25 mouse cellular contexts compared by ENCODE assay signal in genomic region chr15:51689498-51689897, GRCm38 (mm10).
"Had no signal": no experiment of that assay in that cellular context is flagged by ENCODE, and none has a peak within 500 bp of the region (broad histone marks: within the 10 kb centered on the region; RNA-seq: fewer than 3 reads in every experiment).

No protein-coding gene starts in this region.

- DNase-seq: kidney, adult 18-20 months; kidney, postnatal 10 days; kidney, postnatal 36 days; layer of hippocampus, postnatal 36 days; left cerebral cortex, postnatal 4 days; lung, adult 18-20 months; lung, postnatal 10 days; lung, postnatal 4 days; right cerebral cortex, adult 18-20 months; right cerebral cortex, postnatal 14 days; right cerebral cortex, postnatal 4 days; thymus, adult 2 months; thymus, postnatal 14 days had no signal

- H3K9ac ChIP-seq: kidney, embryonic 15.5 days; limb, embryonic 12.5 days; limb, embryonic 15.5 days; liver, embryonic 14.5 days; lung, embryonic 15.5 days; midbrain, embryonic 13.5 days had no signal

- H3K27ac ChIP-seq: kidney, embryonic 15.5 days; left cerebral cortex, adult 2 months; limb, embryonic 12.5 days; limb, embryonic 15.5 days; liver, embryonic 14.5 days; lung, embryonic 15.5 days; midbrain, embryonic 10.5 days; midbrain, embryonic 13.5 days; stomach, postnatal 0 days had no signal

- H3K4me3 ChIP-seq: kidney, embryonic 15.5 days; left cerebral cortex, adult 2 months; limb, embryonic 12.5 days; limb, embryonic 15.5 days; lung, embryonic 15.5 days; megakaryocyte, embryonic 14.5 days; midbrain, embryonic 10.5 days; midbrain, embryonic 13.5 days had no signal

- H3K4me1 ChIP-seq: kidney, embryonic 15.5 days; limb, embryonic 12.5 days; limb, embryonic 15.5 days; lung, embryonic 15.5 days; midbrain, embryonic 13.5 days had no signal

- H3K27me3 ChIP-seq: kidney, embryonic 15.5 days; limb, embryonic 12.5 days; limb, embryonic 15.5 days; lung, embryonic 15.5 days; megakaryocyte, embryonic 14.5 days; midbrain, embryonic 13.5 days had no signal

- H3K9me3 ChIP-seq: kidney, embryonic 15.5 days; limb, embryonic 12.5 days; limb, embryonic 15.5 days; lung, embryonic 15.5 days; megakaryocyte, embryonic 14.5 days; midbrain, embryonic 10.5 days; midbrain, embryonic 13.5 days had no signal

- H3K36me3 ChIP-seq: kidney, embryonic 15.5 days; limb, embryonic 12.5 days; limb, embryonic 15.5 days; lung, embryonic 15.5 days; midbrain, embryonic 10.5 days; midbrain, embryonic 13.5 days had no signal

- ATAC-seq: intestine, embryonic 16.5 days; midbrain, embryonic 13.5 days; midbrain, embryonic 16.5 days had no signal

- H3K4me2 ChIP-seq: kidney, embryonic 15.5 days; limb, embryonic 12.5 days; limb, embryonic 15.5 days; lung, embryonic 15.5 days; midbrain, embryonic 13.5 days had no signal
